Mouse (Mus musculus): ENCODE measurements around the gene Ncl.

- no peak for TF ChIP-seq CTCF (IDR thresholded peaks at IDR 0.05; ENCODE audit: extremely low read depth, insufficient read depth, insufficient read length, insufficient replicate concordance)
- TF ChIP-seq POLR2A (IDR thresholded peaks at IDR 0.05; ENCODE audit: low read depth, low read length) = no peak
Observed at GRCm38 (mm10) chr1:86310536-86311310, 48.5 kb downstream of the Ncl start.

Data from spleen, adult 2 months (tissue).